Mouse (Mus musculus) limb, embryonic 10.5 days (tissue): Measurements from ENCODE around the gene Rsu1. TPM values are rescaled to one million over a fixed set of nuclear protein-coding genes. Genes with fewer than 3 reads are reported as not detected.

Experiments used
- DNase-seq: peaks from one replicate; pipeline ENCODE4 v3.0.0-alpha.2; 2017; ENCODE audit warnings: low spot score
- H3K27ac ChIP-seq: fragments of 300-500 bp; sonication (generic); 2 replicates; pipeline ENCODE4 v1.5.1; 2016; ENCODE audit warnings: mild to moderate bottlenecking
- H3K27me3 ChIP-seq: fragments of 300-500 bp; sonication (generic); 2 replicates; pipeline ENCODE4 v1.6.1; 2016; ENCODE audit warnings: low read depth, mild to moderate bottlenecking; ENCODE audit not compliant: poor library complexity, severe bottlenecking
- H3K36me3 ChIP-seq: fragments of 300-500 bp; sonication (generic); 2 replicates; pipeline ENCODE4 v1.6.1; 2016; ENCODE audit warnings: mild to moderate bottlenecking, moderate library complexity
- H3K4me1 ChIP-seq: fragments of 300-500 bp; sonication (generic); 2 replicates; pipeline ENCODE4 v1.6.1; 2016
- H3K4me3 ChIP-seq: fragments of 300-500 bp; sonication (generic); 2 replicates; pipeline ENCODE4 v1.5.1; 2016; ENCODE audit warnings: mild to moderate bottlenecking, moderate library complexity
- H3K9me3 ChIP-seq: fragments of 300-500 bp; sonication (generic); replicated peaks from 2 replicates; pipeline ENCODE4 v1.6.1; 2016; ENCODE audit warnings: mild to moderate bottlenecking
- WGBS: fragments of 180-500 bp; shearing (Covaris S2); methylation state at CpG from one replicate; pipeline ENCODE4 v1.1.7; 2016; 5-methylcytosine and 5-hydroxymethylcytosine counted together
- polyA plus RNA-seq: library from polyadenylated mRNA; unstranded; fragments of >200 nt; fragmentation: Nextera tagmentation; extraction: Ambion mirVana; gene quantifications from 2 replicates; pipeline ENCODE4 v1.2.1, GENCODE M21; 2016

Gene Rsu1
- polyA plus RNA-seq, 1 experiment from 2014 or later = 79.1 TPM

DNA sequence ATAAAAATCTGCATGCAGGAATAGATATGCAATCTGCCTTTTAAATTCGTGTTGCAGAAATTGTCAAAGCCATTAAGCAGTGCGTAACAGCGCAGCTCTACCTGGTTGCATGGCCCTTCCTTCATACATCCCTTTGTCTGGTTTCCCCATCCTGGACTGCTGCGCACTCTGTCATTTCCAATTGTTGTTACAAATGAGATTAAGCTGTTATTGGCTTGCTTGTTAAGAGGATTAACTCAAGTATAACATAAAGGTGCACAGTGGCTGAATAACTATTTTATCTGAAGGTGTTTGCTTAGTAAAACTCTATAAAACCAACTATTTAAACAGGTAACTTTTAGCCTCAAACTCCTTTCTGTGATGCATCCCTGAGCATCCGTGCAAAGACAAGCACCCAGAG, 150.8 kb downstream of the Rsu1 start:
- 90% methylated on average over 5 of the region's 5 CpGs for WGBS
- Histone ChIP-seq H3K9me3 (no peaks in the 10 kb centered on the region), H3K4me3 (no peak overlapping the region), H3K4me1 (no peaks in the 10 kb centered on the region), H3K27me3 (no peaks in the 10 kb centered on the region), H3K27ac (no peak overlapping the region), H3K36me3 (no peaks in the 10 kb centered on the region)
- no peak for DNase-seq

DNA sequence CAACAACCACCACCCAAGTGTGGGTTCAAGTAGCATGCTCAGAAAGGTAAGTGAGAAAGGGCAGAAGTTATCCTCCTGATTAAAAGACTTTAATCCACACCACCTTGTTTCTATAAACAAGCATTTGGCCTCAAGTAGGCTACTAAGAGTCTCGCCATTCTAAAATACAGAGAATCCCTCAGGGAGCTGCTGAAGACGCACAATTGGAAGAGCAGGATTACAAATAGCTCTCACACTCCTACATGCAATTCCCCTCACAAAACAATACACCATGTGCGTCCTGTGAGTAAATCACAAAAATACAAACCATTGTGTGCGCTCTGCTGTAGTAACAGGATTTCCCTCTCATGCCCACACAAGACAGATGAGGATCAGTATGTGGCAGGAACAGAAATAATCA, 153.3 kb downstream of the Rsu1 start:
- WGBS = 86% methylated on average over 4 of the region's 4 CpGs
- H3K9me3 ChIP-seq = no peaks in the 10 kb centered on the region
- H3K4me3 ChIP-seq = no peak overlapping the region
- no peak for DNase-seq
- no peaks in the 10 kb centered on the region for H3K36me3 ChIP-seq
- H3K27ac ChIP-seq = no peak overlapping the region
- no peaks in the 10 kb centered on the region for H3K4me1 ChIP-seq
- no peaks in the 10 kb centered on the region for H3K27me3 ChIP-seq

DNA sequence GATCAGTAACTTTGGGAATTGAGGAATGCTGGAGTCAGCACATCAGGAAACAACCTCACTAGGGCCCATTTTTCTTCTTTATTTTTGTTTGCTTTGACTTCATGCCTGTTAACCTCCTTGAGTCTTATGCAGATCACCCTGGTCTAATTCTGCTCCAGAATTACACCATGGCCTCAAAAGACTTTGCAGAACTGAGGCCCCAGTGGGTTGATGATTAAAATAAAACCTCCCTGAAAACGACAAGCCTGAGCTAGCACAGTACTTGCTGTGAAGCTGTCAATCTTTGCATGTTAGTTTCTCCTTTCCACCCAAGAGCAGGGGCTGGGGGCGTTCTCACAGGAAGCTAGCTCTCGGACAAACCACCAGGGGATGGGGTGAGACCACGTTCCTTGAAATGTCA, 164.7 kb downstream of the Rsu1 start:
- DNase-seq = no peak
- Histone ChIP-seq H3K4me1 (no peaks in the 10 kb centered on the region), H3K27ac (no peak overlapping the region), H3K36me3 (no peaks in the 10 kb centered on the region), H3K9me3 (no peaks in the 10 kb centered on the region), H3K27me3 (no peaks in the 10 kb centered on the region), H3K4me3 (no peak overlapping the region)
- WGBS = 29% methylated on average over 4 of the region's 4 CpGs

DNA sequence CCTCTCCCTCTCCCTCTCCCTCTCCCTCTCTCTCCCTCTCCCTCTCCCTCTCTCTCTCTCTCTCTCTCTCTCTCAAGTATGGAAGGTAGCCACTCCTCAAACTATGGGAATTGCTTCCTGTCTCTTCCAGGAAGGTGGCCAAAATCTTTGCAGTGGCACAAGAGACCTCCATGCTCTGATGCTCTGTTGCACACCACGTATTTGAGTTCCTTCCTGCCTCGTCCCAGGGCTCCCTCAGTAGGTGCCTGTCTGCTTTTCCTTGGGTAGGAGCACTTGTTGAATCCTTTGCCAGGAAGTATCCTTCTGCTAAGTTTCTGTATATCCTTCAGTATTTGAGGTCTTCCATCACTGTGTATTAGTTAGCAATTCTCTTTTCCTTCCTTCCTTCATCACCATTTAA, 166.8 kb downstream of the Rsu1 start:
- 58% methylated on average over 2 of the region's 2 CpGs for WGBS
- no peaks in the 10 kb centered on the region for H3K36me3 ChIP-seq
- no peak overlapping the region for H3K4me3 ChIP-seq
- H3K27ac ChIP-seq = no peak overlapping the region
- no peak for DNase-seq
- H3K27me3 ChIP-seq = no peaks in the 10 kb centered on the region
- no peaks in the 10 kb centered on the region for H3K4me1 ChIP-seq
- H3K9me3 ChIP-seq = no peaks in the 10 kb centered on the region

DNA sequence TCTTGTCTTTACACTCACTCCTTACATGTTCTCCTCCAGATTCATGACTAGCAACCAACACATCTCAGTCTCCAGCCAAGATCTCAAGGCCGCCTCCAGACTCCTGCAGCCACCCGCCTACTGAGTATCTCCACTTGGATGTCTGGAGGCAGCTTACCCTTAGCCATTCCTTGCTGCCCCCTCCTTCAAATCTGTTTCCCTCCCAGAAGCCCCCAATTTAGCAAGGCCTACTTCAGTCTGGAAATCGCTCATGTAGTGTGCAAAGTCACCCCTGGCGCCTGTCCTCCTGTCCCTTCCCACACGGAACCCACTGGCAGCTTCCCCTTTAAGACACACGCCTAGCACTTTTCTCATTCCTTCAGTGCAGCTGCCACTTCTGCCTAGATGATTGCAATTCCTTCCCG, 167.4 kb downstream of the Rsu1 start:
- Histone ChIP-seq H3K4me1 (no peaks in the 10 kb centered on the region), H3K36me3 (no peaks in the 10 kb centered on the region), H3K27ac (no peak overlapping the region), H3K4me3 (no peak overlapping the region), H3K9me3 (no peaks in the 10 kb centered on the region), H3K27me3 (no peaks in the 10 kb centered on the region)
- no peak for DNase-seq
- 70% methylated on average over 7 of the region's 7 CpGs for WGBS

DNA sequence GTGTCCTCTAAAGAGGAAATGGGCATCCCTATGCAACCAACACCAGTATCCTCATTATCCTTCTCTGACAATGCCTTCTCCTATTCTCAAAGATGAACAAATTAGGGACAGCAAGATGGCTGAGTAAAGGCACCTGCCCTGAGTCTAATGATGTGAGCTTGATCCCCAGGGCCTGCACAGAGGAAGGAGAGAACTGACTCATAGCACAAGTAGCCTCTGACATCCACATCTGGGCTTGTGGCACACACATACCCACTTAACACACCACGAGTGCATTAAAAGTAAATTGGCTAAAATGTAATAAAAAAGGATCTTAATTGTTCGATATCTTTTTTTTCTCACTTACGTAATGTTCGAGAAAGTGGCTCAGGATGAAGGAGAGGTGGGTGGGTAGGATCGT, 177.2 kb downstream of the Rsu1 start:
- Histone ChIP-seq H3K4me1 (no peaks in the 10 kb centered on the region), H3K27me3 (no peaks in the 10 kb centered on the region), H3K9me3 (no peaks in the 10 kb centered on the region), H3K27ac (no peak overlapping the region), H3K36me3 (no peaks in the 10 kb centered on the region), H3K4me3 (no peak overlapping the region)
- DNase-seq = no peak
- WGBS = 95% methylated on average over 5 of the region's 5 CpGs

DNA sequence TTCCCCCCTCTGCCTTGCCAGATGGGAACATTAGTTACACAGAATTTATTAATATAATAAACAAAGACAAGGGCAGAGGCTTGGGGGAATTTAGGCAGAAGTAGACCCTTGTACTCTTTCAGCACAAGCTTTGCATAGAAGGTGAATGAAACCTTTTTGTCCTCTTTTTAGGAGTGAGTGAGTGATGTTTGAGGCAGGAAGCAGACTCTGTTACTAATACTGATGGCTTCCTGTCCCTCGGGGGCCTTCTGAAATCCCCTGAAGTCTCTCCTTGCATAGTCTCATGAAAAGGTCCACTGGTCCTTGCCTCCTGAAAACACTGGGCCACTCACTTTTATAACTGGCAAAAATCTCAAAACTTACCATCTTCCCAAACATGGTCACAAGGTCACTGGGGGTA, 177.6 kb downstream of the Rsu1 start:
- H3K4me3 ChIP-seq = no peak overlapping the region
- no peaks in the 10 kb centered on the region for H3K4me1 ChIP-seq
- no peaks in the 10 kb centered on the region for H3K27me3 ChIP-seq
- no peak for DNase-seq
- WGBS = 67% methylated on average over 1 of the region's 1 CpGs
- H3K9me3 ChIP-seq = no peaks in the 10 kb centered on the region
- H3K36me3 ChIP-seq = no peaks in the 10 kb centered on the region
- H3K27ac ChIP-seq = no peak overlapping the region

DNA sequence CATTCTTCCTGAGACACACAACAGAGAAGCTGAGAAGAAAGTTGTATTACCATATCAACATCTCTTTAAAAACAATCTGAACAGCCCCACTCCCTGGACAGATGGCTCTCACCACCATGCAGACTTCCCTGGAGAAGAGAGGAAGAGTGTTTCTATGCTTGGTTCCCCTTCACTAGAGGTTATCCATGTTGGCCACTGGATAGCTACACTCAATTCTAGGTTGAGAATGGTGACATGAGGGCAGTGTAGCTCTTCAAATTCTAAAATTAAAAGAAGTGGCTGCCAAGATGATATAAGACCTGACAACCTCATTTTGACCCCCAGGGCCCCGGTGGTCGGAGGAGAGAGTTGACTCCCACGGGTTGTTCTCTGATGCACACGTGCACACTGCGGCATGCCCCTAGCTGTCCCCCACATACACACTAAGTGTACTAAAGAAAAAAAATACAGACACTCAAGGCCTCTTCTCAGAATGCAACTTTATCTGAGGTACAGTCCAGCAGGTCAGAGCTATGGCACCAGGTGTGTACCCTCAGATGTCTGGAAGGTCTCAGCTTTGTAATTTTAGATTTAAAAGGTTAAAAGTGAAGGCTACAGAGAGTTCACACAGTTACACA, 179.7 kb downstream of the Rsu1 start:
- 74% methylated on average over 5 of the region's 5 CpGs for WGBS
- no peaks in the 10 kb centered on the region for H3K4me1 ChIP-seq

DNA sequence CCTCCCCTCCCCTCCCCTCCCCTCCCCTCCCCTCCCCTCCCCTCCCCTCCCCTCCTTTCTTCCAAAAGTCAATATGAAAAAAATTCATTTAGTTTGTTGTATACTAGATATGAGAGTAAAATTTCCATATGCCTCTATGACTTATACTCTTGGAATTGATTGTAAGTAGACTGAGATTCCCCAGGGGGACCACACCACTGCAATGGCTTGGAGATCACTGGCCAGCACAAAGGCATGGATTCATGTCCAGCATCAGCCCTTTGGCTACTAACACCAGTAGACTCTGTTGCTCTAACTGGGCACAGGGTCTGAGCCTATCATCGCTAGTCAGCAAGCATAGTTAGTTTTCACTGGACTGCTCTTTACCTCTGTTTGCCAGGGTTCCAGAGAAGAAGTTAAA, 180.4 kb downstream of the Rsu1 start:
- no peak overlapping the region for H3K4me3 ChIP-seq
- no peak for DNase-seq
- no peak overlapping the region for H3K27ac ChIP-seq
- H3K4me1 ChIP-seq = no peaks in the 10 kb centered on the region
- H3K36me3 ChIP-seq = no peaks in the 10 kb centered on the region
- H3K9me3 ChIP-seq = no peaks in the 10 kb centered on the region
- WGBS = 92% methylated on average over 1 of the region's 1 CpGs
- H3K27me3 ChIP-seq = no peaks in the 10 kb centered on the region

More for the DNA sequence above, 179.7 kb downstream of the Rsu1 start:
- H3K27me3 ChIP-seq = no peaks in the 10 kb centered on the region
- H3K9me3 ChIP-seq = no peaks in the 10 kb centered on the region
- DNase-seq = no peak
- no peak overlapping the region for H3K4me3 ChIP-seq
- H3K27ac ChIP-seq = no peak overlapping the region
- no peaks in the 10 kb centered on the region for H3K36me3 ChIP-seq

DNA sequence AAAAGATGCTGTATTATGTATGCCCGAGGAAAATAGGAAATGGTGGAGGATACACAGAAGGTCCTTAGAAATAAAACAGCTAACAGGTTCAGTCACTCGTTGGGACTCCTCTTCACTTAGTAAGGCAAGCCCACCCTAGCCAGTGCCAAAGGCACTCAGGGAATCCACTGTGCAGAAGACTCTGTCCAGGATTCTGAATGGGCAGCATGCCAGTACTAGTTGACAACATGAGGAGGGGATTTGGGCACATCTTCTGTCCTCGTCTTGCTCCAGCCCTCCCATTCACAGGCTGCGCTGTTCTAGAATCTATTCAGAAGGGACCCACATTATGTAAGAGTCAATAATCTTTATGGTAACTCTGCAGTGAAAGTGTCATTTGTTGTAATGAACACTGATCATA, 181.4 kb downstream of the Rsu1 start:
- DNase-seq = no peak
- 88% methylated on average over 4 of the region's 4 CpGs for WGBS
- H3K27ac ChIP-seq = no peak overlapping the region
- no peaks in the 10 kb centered on the region for H3K9me3 ChIP-seq
- no peaks in the 10 kb centered on the region for H3K27me3 ChIP-seq
- no peaks in the 10 kb centered on the region for H3K4me1 ChIP-seq
- H3K4me3 ChIP-seq = no peak overlapping the region
- H3K36me3 ChIP-seq = no peaks in the 10 kb centered on the region

DNA sequence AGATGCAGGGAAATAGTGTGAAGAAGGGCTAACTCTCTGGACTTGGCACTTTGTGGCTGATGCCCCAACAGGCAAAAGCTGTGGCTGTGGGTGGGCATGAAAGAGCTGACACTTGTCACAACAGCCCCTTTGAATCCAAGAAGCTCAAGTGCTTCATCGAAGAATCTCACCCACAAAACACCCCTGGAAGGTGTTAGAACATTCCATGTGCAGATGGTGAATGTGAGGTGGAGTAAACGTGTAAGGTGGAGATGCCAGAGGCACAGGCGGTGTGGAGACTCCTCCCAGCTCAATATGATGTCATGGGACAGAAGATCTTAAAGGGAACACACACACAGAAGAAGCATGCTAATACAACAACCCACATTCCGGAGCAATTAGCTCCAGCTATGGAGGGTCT, 182.9 kb downstream of the Rsu1 start:
- DNase-seq = no peak
- Histone ChIP-seq H3K4me3 (no peak overlapping the region), H3K9me3 (no peaks in the 10 kb centered on the region), H3K27ac (no peak overlapping the region), H3K27me3 (no peaks in the 10 kb centered on the region), H3K36me3 (no peaks in the 10 kb centered on the region), H3K4me1 (no peaks in the 10 kb centered on the region)
- 83% methylated on average over 4 of the region's 4 CpGs for WGBS

DNA sequence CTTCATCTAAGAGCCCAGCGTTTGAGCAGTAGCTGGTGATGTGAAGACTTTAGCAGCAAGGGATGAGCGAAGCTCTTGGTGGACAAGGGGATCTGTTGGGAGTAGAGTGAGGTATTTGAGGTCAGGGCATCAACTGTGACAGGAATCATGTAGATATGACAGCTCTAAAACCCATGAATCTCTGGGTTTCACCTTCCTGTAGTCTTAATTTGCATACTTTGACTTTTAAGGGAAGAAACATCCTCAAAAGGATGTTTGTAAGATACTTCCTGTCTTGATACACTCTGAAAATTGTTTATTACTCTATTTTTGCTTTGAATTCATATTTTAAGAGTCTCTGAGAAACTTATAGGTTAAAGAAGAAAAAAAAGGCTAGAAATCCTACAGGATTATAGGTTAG, 183.4 kb downstream of the Rsu1 start:
- 95% methylated on average over 2 of the region's 2 CpGs for WGBS
- H3K4me1 ChIP-seq = no peaks in the 10 kb centered on the region
- H3K9me3 ChIP-seq = no peaks in the 10 kb centered on the region
- H3K36me3 ChIP-seq = no peaks in the 10 kb centered on the region
- no peak overlapping the region for H3K4me3 ChIP-seq
- no peak overlapping the region for H3K27ac ChIP-seq
- no peak for DNase-seq
- no peaks in the 10 kb centered on the region for H3K27me3 ChIP-seq

DNA sequence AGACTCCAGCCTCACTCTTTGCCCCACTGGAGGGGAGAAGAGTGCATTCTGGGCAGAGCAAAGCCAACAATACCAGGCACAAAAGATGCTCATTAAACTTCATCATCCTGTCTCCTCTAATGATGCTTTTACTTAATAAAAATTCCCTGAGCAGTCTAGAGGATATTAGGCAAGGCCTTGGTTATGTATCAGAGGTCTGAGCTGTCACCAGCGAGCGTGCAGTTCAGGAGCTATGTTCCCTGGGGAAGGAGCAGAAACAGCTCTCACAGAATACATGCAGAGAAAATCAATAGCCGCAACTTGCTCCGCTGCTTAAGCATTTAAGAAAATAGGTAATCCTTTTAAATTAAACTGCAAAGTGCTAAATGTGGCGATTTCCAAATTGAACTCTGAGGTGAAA, 187.0 kb downstream of the Rsu1 start:
- WGBS = 88% methylated on average over 5 of the region's 5 CpGs
- no peak overlapping the region for H3K4me3 ChIP-seq
- DNase-seq = no peak
- no peaks in the 10 kb centered on the region for H3K27me3 ChIP-seq
- H3K9me3 ChIP-seq = no peaks in the 10 kb centered on the region
- no peak overlapping the region for H3K27ac ChIP-seq
- no peaks in the 10 kb centered on the region for H3K36me3 ChIP-seq
- no peaks in the 10 kb centered on the region for H3K4me1 ChIP-seq

DNA sequence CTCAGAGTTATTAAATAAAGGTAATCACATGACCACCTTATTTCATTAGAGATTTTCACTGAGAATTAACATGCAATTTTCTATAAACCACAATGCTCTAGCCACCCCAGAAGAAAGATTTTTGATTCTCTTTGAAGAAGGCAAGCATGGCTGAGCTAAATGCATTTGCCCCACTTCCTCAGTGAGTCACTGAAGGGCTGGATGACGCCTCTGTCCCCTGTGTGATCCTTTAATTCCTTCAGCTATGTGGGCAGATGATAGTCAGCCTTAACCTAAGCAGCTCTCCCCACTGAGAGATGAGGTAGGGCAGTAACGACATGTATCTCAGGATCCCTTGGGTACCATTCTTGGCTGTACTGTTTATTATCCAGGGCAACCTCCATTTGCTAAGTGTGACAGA, 190.7 kb downstream of the Rsu1 start:
- Histone ChIP-seq H3K4me3 (no peak overlapping the region), H3K27ac (no peak overlapping the region), H3K27me3 (no peaks in the 10 kb centered on the region), H3K36me3 (no peaks in the 10 kb centered on the region), H3K9me3 (no peaks in the 10 kb centered on the region), H3K4me1 (no peaks in the 10 kb centered on the region)
- DNase-seq = no peak
- WGBS = 87% methylated on average over 2 of the region's 2 CpGs
